Mouse (Mus musculus) left cerebral cortex, postnatal 36 days (tissue): ENCODE results near the gene Zc3h12d. TPM values are rescaled to one million over a fixed set of nuclear protein-coding genes. Genes with fewer than 3 reads are reported as not detected.

Experiments used
- microRNA-seq: library from miRNA; unstranded; fragments of <30 nt; microRNA quantifications from one replicate; pipeline ENCODE4 v1.2.0, GENCODE M21; 2022
- total RNA-seq, 2 experiments: library from RNA; stranded (reverse); gene quantifications; 2 replicates each; pipeline ENCODE4 v1.2.3; 2021

Zc3h12d gene
- total RNA-seq, 2 experiments from 2014 or later = 0.12 TPM; not detected in 1

Small RNAs within 50 kb of the gene (microRNA-seq; reads per million reads assigned to microRNA genes)
- gene Mir5104 = not detected

Other genes starting within 250 kb of the Zc3h12d start
- gene Lrp11, start 242.7 kb upstream of the Zc3h12d start, total RNA-seq = 100 to 1,000 TPM; 137 to 167 TPM
- gene Nup43, start 165.0 kb upstream of the Zc3h12d start, total RNA-seq = 1 to 10 TPM; 4.4 to 4.5 TPM
- 100 to 1,000 TPM; 179 to 195 TPM for gene Pcmt1, start 151.3 kb upstream of the Zc3h12d start, total RNA-seq
- 10 to 100 TPM; 30.3 to 34.3 TPM for gene Lats1, start 151.3 kb upstream of the Zc3h12d start, total RNA-seq
- 10 to 100 TPM; 12.4 to 17.5 TPM for gene Katna1, start 106.5 kb upstream of the Zc3h12d start, total RNA-seq
- gene Ginm1, start 39.6 kb upstream of the Zc3h12d start, total RNA-seq = 10 to 100 TPM; 20.2 to 20.9 TPM
- 10 to 100 TPM; 27.3 to 36.6 TPM for gene Ppil4, start 39.6 kb upstream of the Zc3h12d start, total RNA-seq
- 10 to 100 TPM; 49.7 to 60.2 TPM for gene Tab2, start 123.8 kb downstream of the Zc3h12d start, total RNA-seq